Mouse (Mus musculus): ENCODE data around the gene Pdlim1. TPM values are rescaled to one million over a fixed set of nuclear protein-coding genes. Genes with fewer than 3 reads are reported as not detected.

Gene Pdlim1
- polyA plus RNA-seq, 1 experiment, result 1.9 TPM

- Histone ChIP-seq H3K27ac (ENCODE audit: insufficient read depth, low read depth, low read length) (no peak overlapping the region), H3K4me3 (ENCODE audit: insufficient read depth, low read length) (no peak overlapping the region), H3K4me1 (ENCODE audit: control insufficient read depth, insufficient read depth, low read length) (no peaks in the 10 kb centered on the region)
- TF ChIP-seq POLR2A (IDR thresholded peaks at IDR 0.05; ENCODE audit: borderline replicate concordance, low read depth, low read length) (no peak), CTCF (IDR thresholded peaks at IDR 0.05; ENCODE audit: low read depth, low read length) (no peak)
These were observed 23.2 kb downstream of the Pdlim1 start for GRCm38 (mm10) chr19:40248476-40248875.

- TF ChIP-seq CTCF (IDR thresholded peaks at IDR 0.05; ENCODE audit: low read depth, low read length) (no peak), POLR2A (IDR thresholded peaks at IDR 0.05; ENCODE audit: borderline replicate concordance, low read depth, low read length) (no peak)
- Histone ChIP-seq H3K4me3 (ENCODE audit: insufficient read depth, low read length) (no peak overlapping the region), H3K4me1 (ENCODE audit: control insufficient read depth, insufficient read depth, low read length) (no peaks in the 10 kb centered on the region), H3K27ac (ENCODE audit: insufficient read depth, low read depth, low read length) (no peak overlapping the region)
These were observed 24.4 kb downstream of the Pdlim1 start for GRCm38 (mm10) chr19:40247268-40247666.

GRCm38 (mm10) chr19:40246646-40247267 is 24.9 kb downstream of the Pdlim1 start:
- Histone ChIP-seq H3K4me1 (ENCODE audit: control insufficient read depth, insufficient read depth, low read length) (no peaks in the 10 kb centered on the region), H3K4me3 (ENCODE audit: insufficient read depth, low read length) (no peak overlapping the region), H3K27ac (ENCODE audit: insufficient read depth, low read depth, low read length) (no peak overlapping the region)
- TF ChIP-seq CTCF (IDR thresholded peaks at IDR 0.05; ENCODE audit: low read depth, low read length) (no peak), POLR2A (IDR thresholded peaks at IDR 0.05; ENCODE audit: borderline replicate concordance, low read depth, low read length) (no peak)

- TF ChIP-seq POLR2A (IDR thresholded peaks at IDR 0.05; ENCODE audit: borderline replicate concordance, low read depth, low read length), result no peak
- TF ChIP-seq CTCF (IDR thresholded peaks at IDR 0.05; ENCODE audit: low read depth, low read length), result no peak
- no peak overlapping the region for H3K4me3 ChIP-seq (ENCODE audit: insufficient read depth, low read length)
- H3K27ac ChIP-seq (ENCODE audit: insufficient read depth, low read depth, low read length), result no peak overlapping the region
- H3K4me1 ChIP-seq (ENCODE audit: control insufficient read depth, insufficient read depth, low read length), result no peaks in the 10 kb centered on the region
These were observed 30.6 kb downstream of the Pdlim1 start for GRCm38 (mm10) chr19:40240838-40241689.

- Histone ChIP-seq H3K27ac (ENCODE audit: insufficient read depth, low read depth, low read length) (no peak overlapping the region), H3K4me3 (ENCODE audit: insufficient read depth, low read length) (no peak overlapping the region), H3K4me1 (ENCODE audit: control insufficient read depth, insufficient read depth, low read length) (no peaks in the 10 kb centered on the region)
- TF ChIP-seq POLR2A (IDR thresholded peaks at IDR 0.05; ENCODE audit: borderline replicate concordance, low read depth, low read length) (no peak), CTCF (IDR thresholded peaks at IDR 0.05; ENCODE audit: low read depth, low read length) (no peak)
These were observed 31.3 kb downstream of the Pdlim1 start for GRCm38 (mm10) chr19:40240360-40240759.

- Histone ChIP-seq H3K4me3 (ENCODE audit: insufficient read depth, low read length) (no peak overlapping the region), H3K27ac (ENCODE audit: insufficient read depth, low read depth, low read length) (no peak overlapping the region), H3K4me1 (ENCODE audit: control insufficient read depth, insufficient read depth, low read length) (no peaks in the 10 kb centered on the region)
- TF ChIP-seq CTCF (IDR thresholded peaks at IDR 0.05; ENCODE audit: low read depth, low read length) (no peak), POLR2A (IDR thresholded peaks at IDR 0.05; ENCODE audit: borderline replicate concordance, low read depth, low read length) (no peak)
These were observed 33.3 kb downstream of the Pdlim1 start for GRCm38 (mm10) chr19:40238175-40238850.

- no peaks in the 10 kb centered on the region for H3K4me1 ChIP-seq (ENCODE audit: control insufficient read depth, insufficient read depth, low read length)
- no peak overlapping the region for H3K27ac ChIP-seq (ENCODE audit: insufficient read depth, low read depth, low read length)
- TF ChIP-seq POLR2A (IDR thresholded peaks at IDR 0.05; ENCODE audit: borderline replicate concordance, low read depth, low read length), result no peak
- no peak for TF ChIP-seq CTCF (IDR thresholded peaks at IDR 0.05; ENCODE audit: low read depth, low read length)
- H3K4me3 ChIP-seq (ENCODE audit: insufficient read depth, low read length), result no peak overlapping the region
These were observed 39.1 kb downstream of the Pdlim1 start for GRCm38 (mm10) chr19:40232560-40232959.

- TF ChIP-seq CTCF (IDR thresholded peaks at IDR 0.05; ENCODE audit: low read depth, low read length) (no peak), POLR2A (IDR thresholded peaks at IDR 0.05; ENCODE audit: borderline replicate concordance, low read depth, low read length) (no peak)
- Histone ChIP-seq H3K4me3 (ENCODE audit: insufficient read depth, low read length) (no peak overlapping the region), H3K4me1 (ENCODE audit: control insufficient read depth, insufficient read depth, low read length) (no peaks in the 10 kb centered on the region), H3K27ac (ENCODE audit: insufficient read depth, low read depth, low read length) (no peak overlapping the region)
These were observed 39.7 kb downstream of the Pdlim1 start for GRCm38 (mm10) chr19:40231825-40232541.

- H3K4me3 ChIP-seq (ENCODE audit: insufficient read depth, low read length), result no peak overlapping the region
- TF ChIP-seq CTCF (IDR thresholded peaks at IDR 0.05; ENCODE audit: low read depth, low read length), result no peak
- TF ChIP-seq POLR2A (IDR thresholded peaks at IDR 0.05; ENCODE audit: borderline replicate concordance, low read depth, low read length), result no peak
- H3K4me1 ChIP-seq (ENCODE audit: control insufficient read depth, insufficient read depth, low read length), result no peaks in the 10 kb centered on the region
- H3K27ac ChIP-seq (ENCODE audit: insufficient read depth, low read depth, low read length), result no peak overlapping the region
These were observed 40.4 kb downstream of the Pdlim1 start for GRCm38 (mm10) chr19:40231074-40231738.

Data from bone marrow macrophage, adult 2 months (primary cell).